Mouse (Mus musculus) testis, adult 2 months (tissue): ENCODE measurements around the gene Tatdn2. TPM values are rescaled to one million over a fixed set of nuclear protein-coding genes. Genes with fewer than 3 reads are reported as not detected.
"Not testable (repeated sequence)": the region's sequence is repeated elsewhere in the genome, so short reads cannot be mapped to it uniquely, and the experiment has no call there.

Experiments
- H3K27ac ChIP-seq: fragments of 200-500 bp; 2 replicates; pipeline ENCODE4 v1.5.1; 2012; ENCODE audit warnings: low read depth, low read length; ENCODE audit not compliant: control insufficient read depth, insufficient read depth
- H3K27me3 ChIP-seq: fragments of 200-500 bp; 2 replicates; pipeline ENCODE4 v1.6.1; 2012; ENCODE audit warnings: mild to moderate bottlenecking, low read length, moderate library complexity; ENCODE audit not compliant: control insufficient read depth, insufficient read depth
- H3K36me3 ChIP-seq: fragments of 200-500 bp; 2 replicates; pipeline ENCODE4 v1.6.1; 2012; ENCODE audit warnings: mild to moderate bottlenecking, low read length; ENCODE audit not compliant: control insufficient read depth, insufficient read depth
- H3K4me1 ChIP-seq: fragments of 200-500 bp; 2 replicates; pipeline ENCODE4 v1.6.1; 2012; ENCODE audit warnings: low read length; ENCODE audit not compliant: control insufficient read depth, insufficient read depth
- H3K4me3 ChIP-seq: fragments of 200-500 bp; 2 replicates; pipeline ENCODE4 v1.5.1; 2012; ENCODE audit warnings: low read depth, mild to moderate bottlenecking, low read length, moderate library complexity, mixed read lengths; ENCODE audit not compliant: control insufficient read depth
- CTCF ChIP-seq: fragments of 200-500 bp; IDR thresholded peaks from 2 replicates; pipeline ENCODE4 v1.5.1; 2012; ENCODE audit warnings: low read depth, mild to moderate bottlenecking, inconsistent platforms, low read length, moderate library complexity; ENCODE audit not compliant: control insufficient read depth, insufficient read depth, insufficient replicate concordance
- POLR2A ChIP-seq: fragments of 200-500 bp; IDR thresholded peaks from 2 replicates; pipeline ENCODE4 v1.6.1; 2012; ENCODE audit warnings: low read depth, mild to moderate bottlenecking, inconsistent platforms, low read length, moderate library complexity; ENCODE audit not compliant: control insufficient read depth
- polyA plus RNA-seq: library from polyadenylated mRNA; depleted of rRNA; stranded (reverse); fragments of >200 nt; gene quantifications from 2 replicates; pipeline ENCODE4 v1.2.3, GENCODE M21; 2012

Tatdn2 gene
- polyA plus RNA-seq, 1 experiment: 14.2 TPM

GRCm38 (mm10) chr6:113664305-113664704 is 32.5 kb upstream of the Tatdn2 start:
- Histone ChIP-seq H3K4me3 (no peak overlapping the region), H3K36me3 (no peaks in the 10 kb centered on the region), H3K4me1 (peaks cover 8% of the 10 kb centered on the region), H3K27ac (no peak overlapping the region), H3K27me3 (no peaks in the 10 kb centered on the region)
- no peak for TF ChIP-seq POLR2A
- no peak for TF ChIP-seq CTCF

GRCm38 (mm10) chr6:113667611-113668122 is 29.2 kb upstream of the Tatdn2 start:
- Histone ChIP-seq H3K27me3 (no peaks in the 10 kb centered on the region), H3K4me1 (peaks cover 4% of the 10 kb centered on the region), H3K4me3 (no peak overlapping the region), H3K36me3 (no peaks in the 10 kb centered on the region), H3K27ac (peak overlapping the region; percentile 52)
- TF ChIP-seq CTCF: no peak
- TF ChIP-seq POLR2A: no peak

GRCm38 (mm10) chr6:113668287-113669154 is 28.3 kb upstream of the Tatdn2 start:
- Histone ChIP-seq H3K4me3 (no peak overlapping the region), H3K36me3 (no peaks in the 10 kb centered on the region), H3K4me1 (peaks cover 4% of the 10 kb centered on the region), H3K27me3 (no peaks in the 10 kb centered on the region), H3K27ac (peak overlapping the region; percentile 2)
- TF ChIP-seq CTCF: no peak
- TF ChIP-seq POLR2A: no peak

GRCm38 (mm10) chr6:113669821-113670220 is 27.0 kb upstream of the Tatdn2 start:
- no peak overlapping the region for H3K27ac ChIP-seq
- H3K4me3 ChIP-seq: no peak overlapping the region
- no peaks in the 10 kb centered on the region for H3K27me3 ChIP-seq
- no peaks in the 10 kb centered on the region for H3K36me3 ChIP-seq
- peaks cover 4% of the 10 kb centered on the region for H3K4me1 ChIP-seq
- TF ChIP-seq CTCF (no peak), POLR2A (no peak)

- not testable (repeated sequence) for H3K27ac ChIP-seq, H3K4me1 ChIP-seq, H3K36me3 ChIP-seq, H3K27me3 ChIP-seq, H3K4me3 ChIP-seq
These were observed 24.8 kb upstream of the Tatdn2 start for GRCm38 (mm10) chr6:113672029-113672428.

- H3K4me3 ChIP-seq: no peak overlapping the region
- no peaks in the 10 kb centered on the region for H3K36me3 ChIP-seq
- H3K27me3 ChIP-seq: no peaks in the 10 kb centered on the region
- H3K27ac ChIP-seq: no peak overlapping the region
- no peak for TF ChIP-seq POLR2A
- TF ChIP-seq CTCF: no peak
- no peaks in the 10 kb centered on the region; the same call in none of the 2 replicates for H3K4me1 ChIP-seq
These were observed 23.9 kb upstream of the Tatdn2 start for GRCm38 (mm10) chr6:113672989-113673388.

- TF ChIP-seq CTCF (no peak), POLR2A (no peak)
These were observed 21.6 kb upstream of the Tatdn2 start for GRCm38 (mm10) chr6:113675234-113675633.

More at GRCm38 (mm10) chr6:113675234-113675633, 21.6 kb upstream of the Tatdn2 start:
- no peak overlapping the region for H3K27ac ChIP-seq
- H3K36me3 ChIP-seq: no peaks in the 10 kb centered on the region
- no peak overlapping the region for H3K4me3 ChIP-seq
- H3K27me3 ChIP-seq: no peaks in the 10 kb centered on the region
- no peaks in the 10 kb centered on the region for H3K4me1 ChIP-seq
